Mouse (Mus musculus): Measurements from ENCODE around the gene Cd300e.

DNA sequence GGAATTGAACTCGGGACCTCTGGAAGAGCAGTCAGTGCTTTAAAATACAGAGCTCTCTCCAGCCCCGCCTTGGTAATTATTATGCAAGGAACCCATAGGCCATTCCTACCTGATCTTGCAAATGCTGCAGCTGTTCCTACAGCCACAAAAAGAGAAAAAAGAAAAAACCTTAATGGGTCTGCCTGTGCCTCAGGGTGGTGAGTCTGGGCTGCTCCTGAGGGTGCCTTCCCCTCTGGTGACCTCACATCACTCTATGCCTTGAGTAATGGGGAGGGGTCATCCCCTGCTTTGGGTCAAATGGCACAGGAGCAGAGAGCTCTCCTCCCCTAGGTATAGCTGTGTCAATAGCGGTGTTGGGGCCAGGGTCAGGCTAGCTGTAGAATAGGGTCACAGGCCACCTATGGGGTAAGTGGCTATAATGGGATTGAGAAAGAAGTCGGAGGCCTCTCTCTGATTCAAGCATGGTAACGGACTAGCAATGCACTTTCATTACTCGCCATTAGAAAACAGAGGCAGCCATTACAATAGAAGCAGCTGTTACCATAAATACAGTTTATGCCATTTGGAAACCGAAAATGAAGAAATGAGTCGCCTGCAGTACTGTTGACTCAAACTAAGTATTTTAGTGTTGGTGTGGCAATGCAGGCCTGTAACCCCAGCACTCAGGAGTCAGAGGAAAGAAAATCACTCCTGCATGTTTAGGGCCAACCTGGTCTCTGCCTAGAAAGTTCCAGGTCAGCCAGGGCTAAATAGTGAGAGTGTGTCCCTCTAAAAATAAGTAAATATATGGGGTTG, 43.0 kb upstream of the Cd300e start:
- TF ChIP-seq CTCF (IDR thresholded peaks at IDR 0.05; ENCODE audit: low read depth) (no peak), EP300 (IDR thresholded peaks at IDR 0.05; ENCODE audit: low read depth) (no peak)

Data from liver, postnatal 0 days (tissue).